Mouse (Mus musculus) c-Kit-positive CD71-positive TER-119-positive erythroid progenitor cells, embryonic 14.5 days (primary cell): Measurements from ENCODE around the gene A730049H05Rik.

Source experiments
- DNase-seq: peaks from one replicate; pipeline ENCODE4 v3.0.0-alpha.2; 2013; ENCODE audit warnings: low spot score

Gene A730049H05Rik

DNA sequence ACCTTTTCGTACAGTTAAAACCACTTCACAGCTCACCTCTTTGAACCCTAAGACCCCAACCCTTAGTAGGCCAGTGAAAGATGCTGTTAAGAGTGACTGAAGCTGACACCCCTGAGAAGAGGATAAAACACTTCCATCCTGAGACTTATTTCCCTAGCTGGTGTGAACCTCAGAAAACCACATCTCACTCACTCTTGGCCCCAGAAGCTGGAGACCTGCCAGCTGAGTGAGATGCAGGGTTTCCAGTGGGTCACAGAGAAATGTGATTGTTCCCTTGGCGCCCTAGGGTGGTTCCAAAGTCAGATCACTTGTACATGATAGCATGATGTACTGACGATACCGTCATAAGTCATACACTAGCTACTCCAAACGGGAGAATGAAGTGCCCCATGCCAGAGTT, 66.2 kb downstream of the A730049H05Rik start:
- DNase-seq, result no peak

DNA sequence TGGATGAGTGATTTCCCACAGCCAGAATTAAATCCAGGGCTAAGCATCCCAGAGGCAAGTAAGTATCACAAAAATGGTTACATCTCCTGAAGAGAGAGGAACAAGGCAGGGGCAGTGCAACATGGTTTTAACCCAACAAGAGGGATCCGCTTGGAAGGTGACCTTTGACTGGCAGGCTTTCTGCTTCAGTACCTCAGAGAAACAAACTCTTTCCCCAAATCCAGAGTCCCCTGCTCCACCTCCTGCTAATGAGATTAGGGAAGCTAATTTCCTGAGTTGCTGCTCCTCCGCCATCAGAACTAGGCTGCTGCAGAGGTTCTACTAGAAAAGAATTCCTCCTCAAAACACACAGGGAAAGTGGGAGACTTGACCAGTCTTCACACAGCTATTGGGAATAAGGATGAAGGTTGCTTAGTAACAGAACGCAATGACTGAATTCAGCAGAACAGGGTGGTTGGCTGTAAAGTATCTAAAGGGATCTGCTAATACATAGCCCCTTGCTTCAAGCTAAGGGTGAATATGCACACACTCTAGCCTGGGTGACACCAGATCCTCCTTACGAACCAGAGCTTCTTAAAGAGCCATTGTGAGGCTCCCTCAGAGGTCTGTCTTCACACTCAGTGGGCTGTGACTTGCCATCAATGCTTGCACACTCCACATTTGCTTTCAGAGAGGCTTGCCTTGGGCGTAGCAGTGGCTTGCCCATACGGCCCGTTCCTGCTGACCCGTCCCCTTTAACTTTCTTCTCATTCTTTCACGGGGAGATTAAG, 67.0 kb downstream of the A730049H05Rik start:
- no peak for DNase-seq

DNA sequence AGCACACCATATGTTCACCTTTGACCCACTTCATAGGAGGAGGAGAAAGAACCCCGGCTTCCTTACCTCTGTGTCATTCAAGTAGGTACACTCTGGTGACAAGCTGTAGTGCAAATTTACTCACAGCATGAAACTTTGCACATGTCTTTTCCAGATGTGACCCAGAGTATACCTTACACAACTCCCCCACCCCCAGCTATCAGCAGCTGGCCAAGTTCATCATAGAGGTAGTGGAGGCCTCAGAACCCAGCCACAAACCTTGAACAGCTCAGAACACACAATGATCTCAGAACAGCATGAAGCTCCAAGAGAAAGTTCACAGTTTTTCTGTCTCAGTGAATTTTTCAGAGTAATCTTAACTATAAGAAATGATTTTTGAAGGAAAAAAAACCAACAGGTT, 75.3 kb downstream of the A730049H05Rik start:
- DNase-seq, result no peak
